Mouse (Mus musculus) adrenal gland, postnatal 14 days (tissue): ENCODE data around the gene Hcrtr1. TPM values are rescaled to one million over a fixed set of nuclear protein-coding genes. Genes with fewer than 3 reads are reported as not detected.

Experiments
- DNase-seq: peaks from one replicate; pipeline ENCODE4 v3.0.0; 2021; ENCODE audit warnings: mixed read lengths
- long read RNA-seq, 2 experiments: library from polyadenylated mRNA; stranded (forward); transcript quantifications; one replicate each; pipeline ENCODE4 v2.0.0; 2021
- total RNA-seq: library from RNA; stranded (reverse); gene quantifications from 2 replicates; pipeline ENCODE4 v1.2.3, GENCODE M21; 2021

The Hcrtr1 gene
- total RNA-seq, result 0.48 and 0.90 TPM in 2 replicates
- long read RNA-seq, experiment 1, partial matches to known transcripts, result 0 of 1 reads
- long read RNA-seq, experiment 1, other reads (novel, unspliced or antisense), result 1 of 1 reads
- long read RNA-seq, experiment 2, result 0 reads

GRCm38 (mm10) chr4:130139214-130139492 is at the start of gene Hcrtr1:
Gene Hcrtr1, minus strand, starts transcription at chr4:130139359.
- no peak for DNase-seq

DNA sequence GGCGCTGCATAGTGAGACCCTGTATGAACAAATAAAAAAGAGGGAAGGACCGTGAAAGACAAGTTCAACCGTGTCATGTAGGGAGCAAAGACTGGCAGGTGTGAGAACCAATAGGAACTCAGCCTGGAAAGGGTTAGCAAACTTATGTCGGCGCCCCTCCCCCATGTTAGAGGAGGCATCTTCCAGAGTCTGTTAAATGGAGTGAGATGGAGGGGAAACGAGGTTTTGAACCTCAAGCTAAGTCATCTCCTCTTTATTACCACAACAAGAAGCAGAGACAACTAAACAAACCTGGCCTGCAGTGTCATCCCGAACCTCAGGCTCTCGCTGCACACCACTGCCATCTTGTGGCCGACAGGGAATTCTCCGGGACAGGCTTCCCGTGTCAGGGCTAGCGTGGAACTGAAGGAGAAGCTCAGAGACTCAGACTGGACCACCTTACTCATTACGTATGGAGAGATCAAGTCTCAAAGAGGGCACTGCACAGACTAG is 49.7 kb upstream of the Hcrtr1 start:
- peak; percentile 94 for DNase-seq

- no peak for DNase-seq
Observed at GRCm38 (mm10) chr4:130186891-130187290, 47.7 kb upstream of the Hcrtr1 start.

- no peak for DNase-seq
Observed at GRCm38 (mm10) chr4:130186450-130186849, 47.3 kb upstream of the Hcrtr1 start.

GRCm38 (mm10) chr4:130183879-130184278 is 44.7 kb upstream of the Hcrtr1 start:
- no peak for DNase-seq

DNA sequence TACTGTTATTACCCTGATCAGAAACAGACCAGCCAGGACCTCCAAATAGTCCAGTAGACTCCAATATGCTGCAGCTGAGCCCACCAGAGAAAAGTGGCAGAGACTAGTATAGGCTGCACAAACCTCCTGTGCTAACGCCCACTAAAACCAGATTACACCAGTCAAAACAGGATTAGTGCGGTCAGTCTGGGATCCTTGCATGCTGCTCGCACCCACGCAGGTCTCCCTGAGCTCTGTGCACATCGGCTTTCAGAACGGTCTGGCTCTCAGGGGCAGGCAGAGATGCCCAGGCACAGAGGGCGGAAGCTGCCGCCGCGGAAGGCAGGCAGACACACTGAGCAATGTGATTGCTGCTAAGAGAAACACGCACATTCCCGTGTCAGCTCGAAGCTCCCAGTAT is 43.9 kb upstream of the Hcrtr1 start:
- DNase-seq, result no peak

- DNase-seq, result peak; percentile 60
Observed at GRCm38 (mm10) chr4:130181886-130182285, 42.7 kb upstream of the Hcrtr1 start.

DNA sequence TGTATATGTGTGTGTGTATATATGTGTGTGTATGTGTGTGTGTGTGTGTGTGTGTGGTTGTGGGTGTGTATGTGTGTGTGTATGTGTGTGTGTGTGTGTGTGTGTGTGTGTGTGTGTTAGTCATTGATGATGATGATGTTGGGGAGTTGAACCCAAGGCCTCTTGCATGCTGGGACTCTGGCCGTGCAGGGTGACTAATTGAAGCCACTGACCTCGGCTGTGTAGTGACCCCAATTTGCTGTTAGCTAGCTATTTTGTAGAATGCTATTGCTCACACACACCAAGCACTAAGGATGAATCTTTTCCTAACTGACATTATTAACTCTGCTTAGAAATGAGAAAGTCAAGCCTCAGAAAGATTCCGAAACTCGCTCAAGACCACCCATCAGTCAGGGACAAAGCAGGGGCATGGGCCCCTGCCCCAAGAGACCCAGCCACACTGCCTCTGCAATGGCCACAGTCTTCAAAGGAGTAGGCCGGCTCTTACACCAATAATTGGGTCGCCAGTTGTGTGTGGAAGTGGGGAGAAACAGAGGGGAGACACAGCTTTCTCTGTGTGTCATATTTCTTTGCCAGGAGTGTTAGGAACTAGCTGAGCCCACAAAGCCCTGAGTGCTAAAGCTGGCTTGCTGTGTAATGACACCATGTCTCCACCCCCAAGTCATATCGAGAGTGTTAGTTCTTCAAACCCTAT is 41.9 kb upstream of the Hcrtr1 start:
- peak; percentile 45 for DNase-seq

GRCm38 (mm10) chr4:130179876-130180275 is 40.7 kb upstream of the Hcrtr1 start:
- DNase-seq, result no peak

- DNase-seq, result no peak
Observed at GRCm38 (mm10) chr4:130177536-130177935, 38.4 kb upstream of the Hcrtr1 start.

GRCm38 (mm10) chr4:130177087-130177486 is 37.9 kb upstream of the Hcrtr1 start:
- peak; percentile 83 for DNase-seq

DNA sequence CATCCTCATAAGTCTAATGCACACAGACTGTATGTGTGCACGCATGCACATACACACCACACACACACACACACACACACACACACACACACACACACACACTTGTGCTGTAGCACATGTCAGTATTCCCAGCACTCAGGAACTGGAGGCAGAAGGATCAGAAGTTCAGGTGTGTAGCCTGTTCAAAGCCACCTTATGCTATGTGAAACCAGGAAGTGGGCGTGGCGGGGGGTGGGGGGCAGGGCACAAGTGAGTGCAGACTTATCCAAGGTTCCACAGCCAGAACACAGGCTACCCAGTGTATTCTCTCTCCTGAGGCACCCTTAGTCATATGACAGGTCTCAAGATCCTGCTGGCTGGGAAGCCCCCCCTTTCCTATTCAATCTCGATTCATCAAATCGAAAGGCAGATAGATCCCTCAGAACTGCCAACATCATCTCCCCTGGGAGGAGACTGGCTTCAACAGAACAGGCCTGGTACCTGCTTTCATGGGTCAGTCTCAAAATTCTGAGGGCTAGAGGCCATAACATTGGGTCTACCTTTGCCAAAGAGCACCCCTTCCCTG is 37.1 kb upstream of the Hcrtr1 start:
- no peak for DNase-seq

- peak; percentile 72 for DNase-seq
Observed at GRCm38 (mm10) chr4:130175072-130175711, 36.0 kb upstream of the Hcrtr1 start, which contains the start of gene Tinagl1. Gene Tinagl1, minus strand, starts transcription at chr4:130175122.

DNA sequence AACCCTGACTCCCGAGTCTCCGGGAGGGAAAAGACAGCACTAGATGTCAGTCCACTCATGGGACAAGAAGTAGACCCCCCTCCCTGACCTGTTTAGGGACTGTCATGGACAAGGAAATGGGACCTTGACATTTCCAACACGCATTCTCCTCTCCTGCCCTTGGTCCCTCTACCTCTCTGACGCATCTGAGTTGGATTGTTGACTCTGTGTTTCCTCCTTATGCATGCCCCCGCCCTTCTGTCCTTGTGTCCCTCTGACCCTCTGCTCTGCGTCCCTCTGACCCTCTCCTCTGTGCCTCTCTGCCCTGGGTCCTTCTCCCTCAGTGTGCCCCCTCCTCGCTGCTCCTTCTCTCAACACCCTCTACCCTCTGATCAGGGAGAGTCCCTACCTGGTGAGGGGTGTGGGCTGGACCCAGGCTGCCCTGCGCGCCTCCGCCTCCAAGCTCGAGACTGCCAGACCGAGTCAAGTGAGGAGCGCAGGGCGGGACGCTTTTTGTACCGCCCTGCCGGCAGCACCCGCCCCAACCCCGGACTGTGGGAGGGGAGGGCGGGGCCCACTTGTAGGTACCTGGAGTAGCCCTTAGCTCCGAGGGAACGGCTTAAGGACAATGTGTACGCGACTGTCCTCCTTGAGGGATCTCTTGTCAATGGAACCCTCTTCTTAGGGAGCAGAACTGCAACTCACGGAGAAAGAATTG is 35.3 kb upstream of the Hcrtr1 start:
- DNase-seq, result peak; percentile 87

DNA sequence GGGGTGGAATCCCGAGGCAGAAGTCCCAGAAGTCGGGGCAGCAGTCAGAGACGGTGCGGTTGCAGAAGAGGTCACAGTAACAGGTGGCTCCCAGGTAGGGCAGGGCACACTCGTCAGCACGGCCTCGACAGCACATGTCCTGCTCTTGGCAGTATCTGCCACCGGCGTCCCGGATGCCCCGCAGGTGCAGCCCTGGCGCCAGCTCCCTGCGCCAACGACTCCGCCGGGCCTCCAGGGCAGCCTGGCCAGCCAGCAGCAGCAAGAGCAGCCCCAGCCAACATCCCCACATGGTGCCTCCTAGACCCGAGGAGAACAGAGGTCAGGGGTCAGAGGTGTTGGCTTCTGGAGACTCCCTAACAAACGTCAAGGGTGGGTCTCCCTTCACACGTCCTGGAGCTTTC is 34.8 kb upstream of the Hcrtr1 start:
- no peak for DNase-seq

GRCm38 (mm10) chr4:130173060-130173822 is 34.1 kb upstream of the Hcrtr1 start:
- no peak for DNase-seq

- peak; percentile 84 for DNase-seq
Observed at GRCm38 (mm10) chr4:130171951-130172765, 33.0 kb upstream of the Hcrtr1 start.

- DNase-seq, result no peak
Observed at GRCm38 (mm10) chr4:130170362-130170761, 31.2 kb upstream of the Hcrtr1 start.

DNA sequence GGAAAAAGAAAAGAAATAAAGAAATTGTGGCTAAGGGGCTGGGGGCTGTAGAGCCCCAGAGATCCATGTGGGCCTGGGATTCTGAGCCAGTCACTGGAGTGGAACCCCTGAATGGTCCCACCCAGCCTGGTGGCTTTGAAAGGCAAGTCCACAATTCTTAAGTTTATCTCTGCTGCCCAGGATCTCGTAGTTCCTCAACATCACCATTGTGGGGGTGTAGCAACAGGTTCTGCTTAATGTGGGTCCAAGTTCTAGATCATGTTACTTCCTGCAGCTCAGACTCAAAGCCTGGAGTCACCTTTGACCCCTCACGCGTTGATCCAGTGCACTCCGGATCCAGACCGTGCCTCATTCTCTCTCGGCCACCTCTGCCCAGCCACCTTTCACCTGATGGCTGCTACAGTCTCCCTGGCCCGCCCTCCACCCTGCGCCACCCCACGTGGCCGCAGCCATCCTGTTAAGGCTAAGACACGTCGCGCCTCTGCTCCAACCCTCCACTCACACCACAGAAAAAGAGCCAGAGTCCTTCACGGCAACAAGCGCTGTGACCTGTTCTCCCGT is 30.3 kb upstream of the Hcrtr1 start:
- DNase-seq, result no peak

DNA sequence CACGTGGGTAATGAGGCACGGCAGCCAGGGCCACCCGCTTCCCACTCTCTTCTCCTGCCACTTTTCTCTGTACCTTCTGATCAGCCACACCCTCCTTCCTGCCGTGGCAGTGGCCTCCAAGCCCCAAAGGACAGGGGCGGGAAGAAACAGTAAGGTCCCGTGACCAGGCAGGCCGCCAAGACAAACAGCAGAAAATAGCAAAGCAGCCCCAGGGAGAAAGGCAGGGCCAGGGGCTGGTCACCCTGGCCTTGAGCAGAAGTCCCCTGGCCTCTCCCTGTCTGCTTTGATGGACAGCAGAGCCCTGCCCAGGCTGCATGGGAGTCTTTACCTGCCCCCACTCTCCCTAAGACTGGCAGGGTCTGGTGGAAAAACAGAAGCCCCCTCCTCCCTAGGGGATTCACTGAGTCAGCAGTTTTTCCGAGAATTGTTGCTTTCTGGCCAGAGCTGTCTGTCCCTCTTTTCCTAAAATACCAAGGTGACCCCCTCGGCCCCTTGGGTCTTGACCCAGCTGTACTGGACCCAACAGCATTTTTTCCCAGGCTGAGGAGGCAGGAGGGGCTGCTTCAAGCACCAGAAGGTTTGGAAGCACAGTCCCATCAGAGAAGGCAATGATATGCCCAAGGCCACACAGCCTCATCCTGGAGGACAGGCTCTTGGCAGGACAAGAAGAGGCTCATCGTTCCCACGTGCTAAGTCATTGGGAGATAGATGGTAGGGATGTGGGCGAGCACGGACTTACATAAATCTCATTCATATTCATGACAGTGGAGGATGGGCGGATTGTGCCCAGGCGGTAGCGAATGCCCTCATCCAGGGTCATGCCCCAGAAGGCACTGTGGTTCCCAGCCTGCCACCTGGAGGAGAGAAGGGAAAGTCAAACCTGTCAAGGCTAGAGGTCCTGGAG is 29.4 kb upstream of the Hcrtr1 start:
- peak; percentile 96 for DNase-seq
